Mouse (Mus musculus) lung, postnatal 0 days (tissue): ENCODE measurements around the gene Gp9.

Experiments
- CTCF ChIP-seq: IDR thresholded peaks from 2 replicates; pipeline ENCODE4 v1.5.1; 2016; ENCODE audit warnings: antibody characterized with exemption, mild to moderate bottlenecking
- EP300 ChIP-seq: IDR thresholded peaks from 2 replicates; pipeline ENCODE4 v1.6.1; 2016; ENCODE audit warnings: antibody characterized with exemption, mild to moderate bottlenecking, control low read depth

- TF ChIP-seq CTCF (peak; percentile 57), EP300 (peak; percentile 31; the same call in 1 of the 2 replicates)
Measured at GRCm38 (mm10) chr6:87811675-87812338, 33.9 kb downstream of the Gp9 start, which contains the start of gene Rab43.
